Mouse (Mus musculus) ES-Bruce4 (cell line): ENCODE measurements around the gene Ppp2r2c. TPM values are rescaled to one million over a fixed set of nuclear protein-coding genes. Genes with fewer than 3 reads are reported as not detected.

Source experiments
- H3K27ac ChIP-seq: 2 replicates; pipeline ENCODE4 v1.5.1; 2012; ENCODE audit warnings: low read length, inconsistent platforms; ENCODE audit not compliant: insufficient read depth
- H3K27me3 ChIP-seq: 2 replicates; pipeline ENCODE4 v1.6.1; 2012; ENCODE audit warnings: mild to moderate bottlenecking, low read length, inconsistent platforms; ENCODE audit not compliant: control insufficient read depth, poor library complexity, insufficient read depth, severe bottlenecking
- H3K36me3 ChIP-seq: 2 replicates; pipeline ENCODE4 v1.6.1; 2012; ENCODE audit warnings: inconsistent platforms, mild to moderate bottlenecking, low read length, moderate library complexity; ENCODE audit not compliant: control insufficient read depth, poor library complexity, insufficient read depth, severe bottlenecking
- H3K4me1 ChIP-seq: one replicate; pipeline ENCODE4 v1.8.1; 2011; ENCODE audit warnings: low read length; ENCODE audit not compliant: control insufficient read depth, insufficient read depth
- H3K4me3 ChIP-seq: 2 replicates; pipeline ENCODE4 v1.5.1; 2011; ENCODE audit warnings: low read depth, mild to moderate bottlenecking, low read length
- H3K9ac ChIP-seq: 2 replicates; pipeline ENCODE4 v1.6.1; 2012; ENCODE audit warnings: low read depth, mild to moderate bottlenecking, inconsistent platforms; ENCODE audit not compliant: poor library complexity, severe bottlenecking
- H3K9me3 ChIP-seq: replicated peaks from 2 replicates; pipeline ENCODE4 v1.6.1; 2012; ENCODE audit warnings: mild to moderate bottlenecking, low read length, inconsistent platforms; ENCODE audit not compliant: control insufficient read depth, poor library complexity, insufficient read depth, severe bottlenecking
- CTCF ChIP-seq: IDR thresholded peaks from one replicate; pipeline ENCODE4 v1.8.1; 2011; ENCODE audit warnings: low read depth, low read length
- EP300 ChIP-seq: IDR thresholded peaks from 2 replicates; pipeline ENCODE4 v1.6.1; 2011; ENCODE audit warnings: low read depth, low read length; ENCODE audit not compliant: insufficient read depth
- POLR2A ChIP-seq: IDR thresholded peaks from one replicate; pipeline ENCODE4 v1.8.1; 2011; ENCODE audit warnings: low read length; ENCODE audit not compliant: insufficient read depth
- polyA plus RNA-seq: library from polyadenylated mRNA; stranded (reverse); fragments of >200 nt; gene quantifications from 2 replicates; pipeline ENCODE4 v1.2.4, GENCODE M21; 2011; ENCODE audit warnings: low read depth; ENCODE audit not compliant: missing spikeins, insufficient read depth, insufficient read length

The Ppp2r2c gene
- polyA plus RNA-seq, 1 experiment, result 14.6 TPM

- no peaks in the 10 kb centered on the region for H3K36me3 ChIP-seq
- no peaks in the 10 kb centered on the region for H3K4me1 ChIP-seq
- H3K9ac ChIP-seq, result no peak overlapping the region
- H3K27ac ChIP-seq, result no peak overlapping the region
- H3K4me3 ChIP-seq, result no peak overlapping the region
- no peaks in the 10 kb centered on the region for H3K9me3 ChIP-seq
- no peaks in the 10 kb centered on the region for H3K27me3 ChIP-seq
- TF ChIP-seq POLR2A (no peak), EP300 (no peak), CTCF (no peak)
These were observed 42.7 kb downstream of the Ppp2r2c start for GRCm38 (mm10) chr5:36910980-36911379.

GRCm38 (mm10) chr5:36911759-36912352 lies 43.5 kb downstream of the Ppp2r2c start:
- TF ChIP-seq CTCF (no peak), EP300 (no peak), POLR2A (no peak)
- H3K27ac ChIP-seq, result no peak overlapping the region
- H3K9ac ChIP-seq, result no peak overlapping the region
- H3K4me1 ChIP-seq, result no peaks in the 10 kb centered on the region
- H3K9me3 ChIP-seq, result no peaks in the 10 kb centered on the region
- no peaks in the 10 kb centered on the region for H3K36me3 ChIP-seq
- H3K4me3 ChIP-seq, result no peak overlapping the region
- no peaks in the 10 kb centered on the region for H3K27me3 ChIP-seq

GRCm38 (mm10) chr5:36912602-36913310 lies 44.4 kb downstream of the Ppp2r2c start:
- no peaks in the 10 kb centered on the region for H3K36me3 ChIP-seq
- no peak overlapping the region for H3K4me3 ChIP-seq
- no peaks in the 10 kb centered on the region for H3K9me3 ChIP-seq
- no peak for TF ChIP-seq CTCF
- no peak for TF ChIP-seq EP300
- no peak for TF ChIP-seq POLR2A
- H3K27me3 ChIP-seq, result no peaks in the 10 kb centered on the region
- H3K9ac ChIP-seq, result no peak overlapping the region
- H3K27ac ChIP-seq, result no peak overlapping the region
- no peaks in the 10 kb centered on the region for H3K4me1 ChIP-seq

GRCm38 (mm10) chr5:36915256-36915655 lies 46.9 kb downstream of the Ppp2r2c start:
- H3K27ac ChIP-seq, result no peak overlapping the region

GRCm38 (mm10) chr5:36916581-36916980 lies 48.3 kb downstream of the Ppp2r2c start:
- H3K9me3 ChIP-seq, result no peaks in the 10 kb centered on the region
- TF ChIP-seq EP300, result no peak
- TF ChIP-seq POLR2A, result no peak
- TF ChIP-seq CTCF, result no peak
- H3K27ac ChIP-seq, result no peak overlapping the region
- no peaks in the 10 kb centered on the region for H3K27me3 ChIP-seq
- no peaks in the 10 kb centered on the region for H3K4me1 ChIP-seq
- no peaks in the 10 kb centered on the region for H3K36me3 ChIP-seq
- no peak overlapping the region for H3K9ac ChIP-seq
- H3K4me3 ChIP-seq, result no peak overlapping the region

More at GRCm38 (mm10) chr5:36915256-36915655, 46.9 kb downstream of the Ppp2r2c start:
- Histone ChIP-seq H3K27me3 (no peaks in the 10 kb centered on the region), H3K4me3 (no peak overlapping the region), H3K36me3 (no peaks in the 10 kb centered on the region), H3K4me1 (no peaks in the 10 kb centered on the region), H3K9ac (no peak overlapping the region), H3K9me3 (no peaks in the 10 kb centered on the region)
- TF ChIP-seq POLR2A, result no peak
- TF ChIP-seq CTCF, result no peak
- no peak for TF ChIP-seq EP300

GRCm38 (mm10) chr5:36917245-36917644 lies 48.9 kb downstream of the Ppp2r2c start:
- Histone ChIP-seq H3K27me3 (no peaks in the 10 kb centered on the region), H3K9ac (no peak overlapping the region), H3K4me1 (no peaks in the 10 kb centered on the region), H3K4me3 (no peak overlapping the region), H3K9me3 (no peaks in the 10 kb centered on the region), H3K27ac (no peak overlapping the region), H3K36me3 (no peaks in the 10 kb centered on the region)
- no peak for TF ChIP-seq CTCF
- no peak for TF ChIP-seq EP300
- TF ChIP-seq POLR2A, result no peak
